Comparison of ENCODE assay signal across 8 mouse cellular contexts in the genomic region with DNA sequence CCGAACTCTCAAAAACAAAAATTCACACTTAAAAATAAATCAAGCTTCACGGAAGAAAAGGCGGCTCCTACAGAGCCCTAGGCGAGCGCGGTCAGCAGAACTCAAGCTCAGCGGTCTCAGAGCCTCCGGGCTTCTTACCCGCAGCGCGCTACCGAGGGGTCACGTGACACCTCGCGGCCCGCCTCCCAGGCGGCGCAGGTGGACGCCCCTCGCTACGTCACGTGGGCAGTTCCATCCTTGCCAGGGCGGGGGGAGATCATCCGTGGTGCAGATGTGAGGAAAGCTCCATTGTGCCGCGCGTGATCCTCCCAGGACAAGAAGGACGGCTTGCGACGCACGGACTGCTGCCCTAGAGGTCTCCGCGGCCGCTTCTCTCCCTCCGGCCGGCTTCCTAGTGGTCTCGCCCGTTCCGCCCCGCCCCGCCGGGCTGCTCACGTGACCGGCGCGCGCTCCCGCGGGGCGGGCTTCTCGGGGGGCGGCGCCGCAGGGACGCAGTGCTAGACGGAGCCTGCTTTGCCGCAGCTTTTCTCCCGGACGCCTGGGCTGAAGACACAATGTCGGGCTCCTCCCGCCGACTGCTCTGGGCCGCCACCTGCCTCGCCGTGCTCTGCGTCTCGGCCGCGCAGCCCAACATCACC. TPM values are rescaled to one million over a fixed set of nuclear protein-coding genes. Genes with fewer than 3 reads are reported as not detected.
A peak's percentile ranks its signal among the peaks of the same experiment; 100 is the strongest.
DNase-seq lines count a peak whose midpoint lies in the region; ATAC-seq and TF ChIP-seq lines count a peak whose summit lies in the region.

Cd164 (plus strand) TSS at position 434 of the 638 bp plus-strand sequence.

- no peaks in the 10 kb centered on the region for H3K9me3 ChIP-seq in heart, embryonic 10.5 days
- H3K9me3 ChIP-seq in kidney, embryonic 15.5 days (replicated peaks), result no peaks in the 10 kb centered on the region

- no peak for TF ChIP-seq CTCF in bone marrow macrophage, adult 2 months (IDR thresholded peaks at IDR 0.05; ENCODE audit: low read depth, low read length)
- TF ChIP-seq CTCF in embryonic fibroblast, embryonic 13.5 days (IDR thresholded peaks at IDR 0.05; ENCODE audit: borderline replicate concordance, insufficient read depth, low read length), result no peak

- peak within 1 kb of the TSS; percentile 86 for H3K4me2 ChIP-seq in kidney, embryonic 15.5 days

- peak within 1 kb of the TSS; percentile 86 for H3K4me3 ChIP-seq in bone marrow macrophage, adult 2 months (ENCODE audit: insufficient read depth, low read length)
- H3K4me3 ChIP-seq in embryonic fibroblast, embryonic 13.5 days (ENCODE audit: insufficient read depth, low read length), result peak within 1 kb of the TSS; percentile 95
- peak within 1 kb of the TSS; percentile 92 for H3K4me3 ChIP-seq in heart, embryonic 10.5 days
- peak within 1 kb of the TSS; percentile 97 for H3K4me3 ChIP-seq in kidney, embryonic 15.5 days (replicated peaks)

- H3K27ac ChIP-seq in bone marrow macrophage, adult 2 months (ENCODE audit: insufficient read depth, low read depth, low read length), result peak within 1 kb of the TSS; percentile 92
- peak within 1 kb of the TSS; percentile 93 for H3K27ac ChIP-seq in embryonic fibroblast, embryonic 13.5 days (ENCODE audit: insufficient read depth, low read length)
- H3K27ac ChIP-seq in heart, embryonic 10.5 days, result peak within 1 kb of the TSS; percentile 100
- H3K27ac ChIP-seq in kidney, embryonic 15.5 days, result peak within 1 kb of the TSS; percentile 98

- peak; percentile 65; the same call in 1 of the 2 replicates for TF ChIP-seq POLR2A in bone marrow macrophage, adult 2 months (IDR thresholded peaks at IDR 0.05; ENCODE audit: borderline replicate concordance, low read depth, low read length)
- peak; percentile 97 for TF ChIP-seq POLR2A in embryonic fibroblast, embryonic 13.5 days (IDR thresholded peaks at IDR 0.05; ENCODE audit: low read depth, low read length)

- H3K36me3 ChIP-seq in heart, embryonic 10.5 days, result peaks cover 7% of the 10 kb centered on the region; the same call in 1 of the 2 replicates
- H3K36me3 ChIP-seq in kidney, embryonic 15.5 days, result peaks cover 12% of the 10 kb centered on the region

- H3K9ac ChIP-seq in kidney, embryonic 15.5 days, result peak within 1 kb of the TSS; percentile 96

- peak; percentile 95 for ATAC-seq in kidney, embryonic 15.5 days (replicated peaks; ENCODE audit: low FRiP score)
- peak; percentile 73 for ATAC-seq in monocyte, adult 5-6 weeks (replicated peaks; ENCODE audit: insufficient number of reproducible peaks, low FRiP score, low TSS enrichment, poor library complexity, severe bottlenecking)

- no peaks in the 10 kb centered on the region for H3K27me3 ChIP-seq in heart, embryonic 10.5 days (ENCODE audit: insufficient read depth, poor library complexity, severe bottlenecking)
- H3K27me3 ChIP-seq in kidney, embryonic 15.5 days, result no peaks in the 10 kb centered on the region

- DNase-seq in A20 (ENCODE audit: low read depth, low spot score) (peak; percentile 97), liver (peak; percentile 94)
- peak; percentile 95 for DNase-seq in heart, embryonic 10.5 days (ENCODE audit: low spot score)
- peak; percentile 91 to 97 for DNase-seq in spleen, postnatal 4 days (ENCODE audit: low spot score in 2 of 2)

- under 1% methylated on average over 69 of the region's 69 CpGs for WGBS in heart, embryonic 10.5 days
- under 1% methylated on average over 60 of the region's 69 CpGs for WGBS in kidney, embryonic 15.5 days

- peaks cover 31% of the 10 kb centered on the region for H3K4me1 ChIP-seq in bone marrow macrophage, adult 2 months (ENCODE audit: control insufficient read depth, insufficient read depth, low read length)
- H3K4me1 ChIP-seq in embryonic fibroblast, embryonic 13.5 days (ENCODE audit: control insufficient read depth, insufficient read depth, low read length), result no peaks in the 10 kb centered on the region; the same call in 1 of the 2 replicates
- H3K4me1 ChIP-seq in heart, embryonic 10.5 days, result peaks cover 8% of the 10 kb centered on the region
- peaks cover 22% of the 10 kb centered on the region for H3K4me1 ChIP-seq in kidney, embryonic 15.5 days

RNA-seq across cellular contexts. Expression of gene Cd164, which starts in this region (rescaled TPM):
- 54.0 and 57.3 TPM in 2 replicates for polyA plus RNA-seq in bone marrow macrophage, adult 2 months (2012; ENCODE audit: insufficient read depth, insufficient read length, missing spikeins)
- polyA plus RNA-seq in embryonic fibroblast, embryonic 13.5 days (2011; ENCODE audit: insufficient read length, low read depth, missing spikeins), result 284 and 337 TPM in 2 replicates
- polyA plus RNA-seq in heart, embryonic 10.5 days (2016; fragmentation: Nextera tagmentation; extraction: Ambion mirVana), result 156 and 169 TPM in 2 replicates
- polyA plus RNA-seq in kidney, embryonic 15.5 days (2015; fragmentation: Nextera tagmentation; extraction: Ambion mirVana), result 180 and 188 TPM in 2 replicates
- 84.4 to 180 TPM (median 92.3 TPM) in 3 replicates for total RNA-seq in monocyte, adult 5-6 weeks (2017)

Comparison
In these comparisons a context has a peak if more than half of its experiments do, and no peak if none do; other contexts are left out.
1. Peak in every context shown above with its lines: DNase-seq, ATAC-seq, H3K4me3 ChIP-seq and H3K27ac ChIP-seq.